ENCODE assay signal across 22 mouse cellular contexts in the genomic region with DNA sequence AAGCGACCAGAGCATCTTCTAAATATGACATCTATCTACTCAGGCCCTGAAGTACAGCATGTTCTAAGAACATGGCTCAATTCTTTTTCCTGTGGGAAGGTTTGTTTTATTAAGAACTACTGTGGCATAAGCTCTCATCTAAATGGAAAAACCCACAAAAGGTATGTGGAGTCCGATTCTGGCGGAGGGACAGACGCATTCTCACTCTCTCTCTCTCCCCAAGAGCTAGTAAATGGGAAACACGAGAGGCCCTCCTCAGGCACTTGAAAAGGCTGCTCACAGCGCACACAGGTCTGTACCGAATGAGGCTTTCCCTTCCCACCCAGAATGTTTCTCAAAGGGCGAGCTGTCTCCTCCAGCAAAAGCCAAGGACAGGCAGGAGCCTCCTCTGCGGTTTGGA.
DNase-seq lines count a peak whose midpoint lies in the region; ATAC-seq and TF ChIP-seq lines count a peak whose summit lies in the region.
"Had no signal": no experiment of that assay in that cellular context is flagged by ENCODE, and none has a peak within 500 bp of the region (broad histone marks: within the 10 kb centered on the region; RNA-seq: fewer than 3 reads in every experiment).

No protein-coding gene starts in this region.

- no peak for DNase-seq in gastrocnemius, adult 2 months
- no peak for DNase-seq in gastrocnemius, adult 8-10 months (ENCODE audit: low spot score in 2 of 2)
- no peak for DNase-seq in limb, embryonic 10.5 days (ENCODE audit: low spot score)
- peak; percentile 77 for DNase-seq in lung, postnatal 0 days (ENCODE audit: low spot score)
- no peak for DNase-seq in lung, postnatal 36 days
- DNase-seq in stomach, postnatal 0 days (ENCODE audit: low spot score) = no peak
- no peak for DNase-seq in heart, adult 8-10 months (ENCODE audit: low spot score)
- DNase-seq: adrenal gland, postnatal 14 days; cerebellum, adult 11-12 months; cerebellum, adult 9-10 months; cerebellum, postnatal 25 days; gastrocnemius, postnatal 25 days; heart, postnatal 14 days had no signal

- no peak for ATAC-seq in limb, embryonic 13.5 days (ENCODE audit: low FRiP score, low read depth)
- ATAC-seq in lung, postnatal 0 days = peak; percentile 61
- ATAC-seq in stomach, postnatal 0 days (ENCODE audit: low FRiP score, low TSS enrichment) = no peak
- ATAC-seq: activated CD4-positive, CD25-positive, alpha-beta regulatory T cell, adult 4 months; forebrain, embryonic 14.5 days had no signal

- no peaks in the 10 kb centered on the region for H3K9me3 ChIP-seq in limb, embryonic 13.5 days
- H3K9me3 ChIP-seq in limb, embryonic 10.5 days (replicated peaks) = no peaks in the 10 kb centered on the region
- H3K9me3 ChIP-seq in lung, postnatal 0 days (ENCODE audit: low read length) = no peaks in the 10 kb centered on the region
- H3K9me3 ChIP-seq in stomach, postnatal 0 days (ENCODE audit: control insufficient read depth, low read length) = no peaks in the 10 kb centered on the region
- H3K9me3 ChIP-seq: forebrain, embryonic 10.5 days; heart, embryonic 10.5 days; hindbrain, embryonic 15.5 days had no signal

- no peaks in the 10 kb centered on the region for H3K36me3 ChIP-seq in limb, embryonic 13.5 days
- H3K36me3 ChIP-seq in limb, embryonic 10.5 days = no peaks in the 10 kb centered on the region
- 0 out of 2 replicates have a peak, but pooled peaks cover 1% of the 10 kb centered on the region for H3K36me3 ChIP-seq in lung, postnatal 0 days (ENCODE audit: insufficient read depth, low read length)
- no peaks in the 10 kb centered on the region for H3K36me3 ChIP-seq in stomach, postnatal 0 days (ENCODE audit: control insufficient read depth, insufficient read depth, low read length)
- H3K36me3 ChIP-seq: forebrain, embryonic 10.5 days; heart, embryonic 10.5 days; hindbrain, embryonic 15.5 days had no signal

- 46% methylated on average over 9 of the region's 9 CpGs for WGBS in limb, embryonic 13.5 days
- 86% methylated on average over 9 of the region's 9 CpGs for WGBS in limb, embryonic 10.5 days
- WGBS in lung, postnatal 0 days = 64% methylated on average over 9 of the region's 9 CpGs
- WGBS in stomach, postnatal 0 days = 69% methylated on average over 9 of the region's 9 CpGs

- H3K4me2 ChIP-seq in limb, embryonic 13.5 days (replicated peaks) = no peak overlapping the region
- no peak overlapping the region for H3K4me2 ChIP-seq in lung, postnatal 0 days (replicated peaks; ENCODE audit: low read depth, low read length)
- no peak overlapping the region for H3K4me2 ChIP-seq in stomach, postnatal 0 days (replicated peaks; ENCODE audit: low read depth)
- H3K4me2 ChIP-seq: hindbrain, embryonic 15.5 days had no signal

- no peak for TF ChIP-seq CTCF in gastrocnemius, adult 2 months (IDR thresholded peaks at IDR 0.05)
- TF ChIP-seq CTCF in lung, postnatal 0 days (IDR thresholded peaks at IDR 0.05) = no peak
- TF ChIP-seq CTCF in stomach, postnatal 0 days (IDR thresholded peaks at IDR 0.05; ENCODE audit: low read depth) = no peak

- peak; percentile 83 for TF ChIP-seq EP300 in lung, postnatal 0 days (IDR thresholded peaks at IDR 0.05)
- TF ChIP-seq EP300 in stomach, postnatal 0 days (optimal IDR thresholded peaks at IDR 0.05) = no peak

- no peaks in the 10 kb centered on the region for H3K27me3 ChIP-seq in limb, embryonic 13.5 days
- H3K27me3 ChIP-seq in limb, embryonic 10.5 days (ENCODE audit: low read depth, poor library complexity, severe bottlenecking) = no peaks in the 10 kb centered on the region
- H3K27me3 ChIP-seq in lung, postnatal 0 days (replicated peaks; ENCODE audit: insufficient read depth, low read length) = no peaks in the 10 kb centered on the region
- H3K27me3 ChIP-seq in stomach, postnatal 0 days (ENCODE audit: control insufficient read depth, insufficient read depth, low read length) = no peaks in the 10 kb centered on the region
- H3K27me3 ChIP-seq: CH12.LX; hindbrain, embryonic 15.5 days; Patski had no signal

- no peak overlapping the region for H3K4me3 ChIP-seq in gastrocnemius, adult 2 months
- no peak overlapping the region for H3K4me3 ChIP-seq in limb, embryonic 13.5 days
- H3K4me3 ChIP-seq in limb, embryonic 10.5 days = no peak overlapping the region
- H3K4me3 ChIP-seq in lung, postnatal 0 days (ENCODE audit: low read depth, low read length) = no peak overlapping the region
- H3K4me3 ChIP-seq in stomach, postnatal 0 days (ENCODE audit: low read depth, low read length) = no peak overlapping the region
- H3K4me3 ChIP-seq: erythroblast, embryonic 14.5 days; forebrain, embryonic 10.5 days; heart, embryonic 10.5 days; hindbrain, embryonic 15.5 days had no signal

- H3K27ac ChIP-seq in gastrocnemius, adult 2 months = peak overlapping the region; percentile 86
- H3K27ac ChIP-seq in limb, embryonic 13.5 days = peak overlapping the region; percentile 22; the same call in 1 of the 2 replicates
- H3K27ac ChIP-seq in limb, embryonic 10.5 days = no peak overlapping the region
- H3K27ac ChIP-seq in lung, postnatal 0 days (ENCODE audit: low read length) = peak overlapping the region; percentile 81
- peak overlapping the region; percentile 56 for H3K27ac ChIP-seq in stomach, postnatal 0 days (replicated peaks)
- H3K27ac ChIP-seq: forebrain, embryonic 10.5 days; heart, embryonic 10.5 days; hindbrain, embryonic 15.5 days had no signal

- peaks cover 43% of the 10 kb centered on the region for H3K4me1 ChIP-seq in limb, embryonic 13.5 days
- H3K4me1 ChIP-seq in limb, embryonic 10.5 days = peaks cover 31% of the 10 kb centered on the region
- peaks cover 9% of the 10 kb centered on the region for H3K4me1 ChIP-seq in lung, postnatal 0 days (ENCODE audit: insufficient read depth, low read depth, low read length)
- H3K4me1 ChIP-seq in stomach, postnatal 0 days (replicated peaks; ENCODE audit: control insufficient read depth, insufficient read depth) = peaks cover 13% of the 10 kb centered on the region

- H3K9ac ChIP-seq in limb, embryonic 13.5 days = no peak overlapping the region
- H3K9ac ChIP-seq in lung, postnatal 0 days (replicated peaks; ENCODE audit: low read depth) = no peak overlapping the region
- H3K9ac ChIP-seq in stomach, postnatal 0 days (ENCODE audit: low read length) = no peak overlapping the region
- H3K9ac ChIP-seq: hindbrain, embryonic 15.5 days had no signal

- intact Hi-C loops in gastrocnemius, adult 2 months (cut with DNase I) = loop anchor here (5.0 kb wide), 1 partner anchor 381 kb away; no protein-coding TSS in a partner anchor
